Mouse (Mus musculus) intestine, postnatal 0 days (tissue): ENCODE data around the gene Nek1. TPM values are rescaled to one million over a fixed set of nuclear protein-coding genes. Genes with fewer than 3 reads are reported as not detected.

Experiments
- ATAC-seq: fragments of 200-750 bp; cut with Nextera tagmentation; 2 replicates; pipeline ENCODE4 v1.8.0; 2017; ENCODE audit warnings: mild to moderate bottlenecking, moderate TSS enrichment, moderate library complexity
- H3K27ac ChIP-seq: fragments of 300-500 bp; sonication (generic); 2 replicates; pipeline ENCODE4 v1.5.1; 2014; ENCODE audit warnings: mild to moderate bottlenecking, low read depth, low read length, moderate library complexity
- H3K27me3 ChIP-seq: fragments of 300-500 bp; sonication (generic); replicated peaks from 2 replicates; pipeline ENCODE4 v1.6.1; 2014; ENCODE audit warnings: low read length, mixed read lengths; ENCODE audit not compliant: control insufficient read depth, insufficient read depth
- H3K36me3 ChIP-seq: fragments of 300-500 bp; sonication (generic); 2 replicates; pipeline ENCODE4 v1.6.1; 2014; ENCODE audit warnings: mild to moderate bottlenecking, moderate library complexity; ENCODE audit not compliant: control insufficient read depth, insufficient read depth
- H3K4me1 ChIP-seq: fragments of 300-500 bp; sonication (generic); replicated peaks from 2 replicates; pipeline ENCODE4 v1.6.1; 2014; ENCODE audit warnings: antibody characterized with exemption, low read length, mixed read lengths; ENCODE audit not compliant: control insufficient read depth, insufficient read depth
- H3K4me2 ChIP-seq: fragments of 300-500 bp; sonication (generic); replicated peaks from 2 replicates; pipeline ENCODE4 v1.6.1; 2014; ENCODE audit warnings: low read depth, mild to moderate bottlenecking, moderate library complexity
- H3K4me3 ChIP-seq: fragments of 300-500 bp; sonication (generic); 2 replicates; pipeline ENCODE4 v1.5.1; 2014; ENCODE audit warnings: low read depth, low read length
- H3K9ac ChIP-seq: fragments of 300-500 bp; sonication (generic); 2 replicates; pipeline ENCODE4 v1.6.1; 2014; ENCODE audit warnings: mild to moderate bottlenecking, low read depth, low read length
- H3K9me3 ChIP-seq: fragments of 300-500 bp; sonication (generic); 2 replicates; pipeline ENCODE4 v1.6.1; 2016; ENCODE audit warnings: mixed run types; ENCODE audit not compliant: control insufficient read depth
- CTCF ChIP-seq: sonication (generic); IDR thresholded peaks from 2 replicates; pipeline ENCODE4 v1.5.1; 2016; ENCODE audit warnings: low read depth, mild to moderate bottlenecking, control low read depth, antibody characterized with exemption, moderate library complexity
- WGBS: fragments of 180-500 bp; shearing (Covaris S2); extraction: QIAGEN DNeasy Blood & Tissue Kit; methylation state at CpG from one replicate; pipeline ENCODE4 v1.1.7; 2014; 5-methylcytosine and 5-hydroxymethylcytosine counted together
- polyA plus RNA-seq: library from polyadenylated mRNA; unstranded; fragments of >200 nt; fragmentation: Nextera tagmentation; extraction: Ambion mirVana; gene quantifications from 2 replicates; pipeline ENCODE4 v1.2.1, GENCODE M21; 2015

Gene Nek1
- polyA plus RNA-seq, 1 experiment from 2014 or later: 5.5 TPM

- no peaks in the 10 kb centered on the region for H3K36me3 ChIP-seq
- peak overlapping the region; percentile 15 for H3K27ac ChIP-seq
- H3K4me1 ChIP-seq: 0 out of 2 replicates have a peak, but pooled peaks cover 4% of the 10 kb centered on the region
- TF ChIP-seq CTCF: no peak
- ATAC-seq: peak; percentile 87
- H3K9ac ChIP-seq: no peak overlapping the region
- no peaks in the 10 kb centered on the region for H3K9me3 ChIP-seq
- H3K4me2 ChIP-seq: peak overlapping the region; percentile 57
- H3K4me3 ChIP-seq: peak overlapping the region; percentile 27; the same call in 1 of the 2 replicates
- WGBS: 4% methylated on average over 15 of the region's 15 CpGs
- no peaks in the 10 kb centered on the region for H3K27me3 ChIP-seq
Measured at GRCm38 (mm10) chr8:60954281-60955014, 38.5 kb upstream of the Nek1 start.

DNA sequence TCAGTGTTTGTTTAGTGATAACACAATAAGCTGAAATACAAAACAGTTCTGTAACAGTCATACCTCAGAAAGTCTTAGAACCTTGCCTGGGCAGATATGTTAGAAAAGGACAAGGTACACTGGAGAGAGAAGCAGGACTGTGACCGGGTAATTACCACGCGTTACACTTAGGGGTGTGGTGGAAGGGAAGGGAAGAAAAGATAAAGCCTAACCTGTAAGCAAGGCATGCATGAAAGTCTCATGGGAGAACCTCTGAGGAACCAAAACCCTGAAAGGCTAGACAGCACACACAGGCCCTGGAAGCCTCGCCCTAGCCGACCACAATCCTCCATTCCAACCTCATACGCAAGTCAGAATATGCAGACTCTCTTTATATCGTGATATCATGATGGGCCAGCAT is 36.1 kb upstream of the Nek1 start:
- Histone ChIP-seq H3K9me3 (no peaks in the 10 kb centered on the region), H3K4me1 (no peaks in the 10 kb centered on the region), H3K36me3 (no peaks in the 10 kb centered on the region), H3K9ac (no peak overlapping the region), H3K4me2 (peak overlapping the region; percentile 25; the same call in 1 of the 2 replicates), H3K4me3 (no peak overlapping the region), H3K27me3 (no peaks in the 10 kb centered on the region), H3K27ac (peak overlapping the region; percentile 23)
- no peak for TF ChIP-seq CTCF
- peak; percentile 78 for ATAC-seq
- WGBS: 58% methylated on average over 7 of the region's 7 CpGs

DNA sequence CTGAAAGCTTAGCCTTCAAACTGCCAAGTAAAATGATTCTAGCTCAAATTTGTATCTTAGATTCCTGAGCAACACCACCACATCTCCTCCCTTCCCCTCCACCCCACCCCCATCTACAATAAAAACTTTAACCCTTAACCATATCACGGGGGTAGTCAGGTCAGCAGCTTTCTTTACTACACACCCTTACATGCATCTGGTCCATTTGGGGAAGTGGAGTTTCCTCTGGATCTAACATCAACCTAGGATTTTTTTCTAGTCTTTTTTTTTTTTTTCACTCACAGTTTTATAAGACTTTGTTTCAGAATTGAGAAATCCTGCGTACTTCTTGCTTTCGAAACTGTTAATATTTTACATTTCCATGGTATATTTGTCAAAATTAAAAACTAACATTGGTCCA is 30.2 kb upstream of the Nek1 start:
- H3K27ac ChIP-seq: no peak overlapping the region
- H3K9me3 ChIP-seq: no peaks in the 10 kb centered on the region
- ATAC-seq: no peak
- H3K4me2 ChIP-seq: no peak overlapping the region
- H3K4me3 ChIP-seq: no peak overlapping the region
- no peaks in the 10 kb centered on the region for H3K4me1 ChIP-seq
- no peak for TF ChIP-seq CTCF
- H3K9ac ChIP-seq: no peak overlapping the region
- WGBS: 60% methylated on average over 3 of the region's 3 CpGs
- no peaks in the 10 kb centered on the region for H3K27me3 ChIP-seq
- no peaks in the 10 kb centered on the region for H3K36me3 ChIP-seq

- Histone ChIP-seq H3K27ac (no peak overlapping the region), H3K4me2 (peak overlapping the region; percentile 43; the same call in 1 of the 2 replicates), H3K27me3 (no peaks in the 10 kb centered on the region), H3K9ac (no peak overlapping the region), H3K9me3 (no peaks in the 10 kb centered on the region), H3K4me3 (no peak overlapping the region), H3K36me3 (no peaks in the 10 kb centered on the region), H3K4me1 (no peaks in the 10 kb centered on the region)
- no peak for ATAC-seq
- no peak for TF ChIP-seq CTCF
- 52% methylated on average over 2 of the region's 2 CpGs for WGBS
Measured at GRCm38 (mm10) chr8:60963931-60964330, 29.1 kb upstream of the Nek1 start.

GRCm38 (mm10) chr8:60964518-60964917 is 28.5 kb upstream of the Nek1 start:
- no peak overlapping the region for H3K27ac ChIP-seq
- no peak for TF ChIP-seq CTCF
- no peak for ATAC-seq
- H3K9ac ChIP-seq: no peak overlapping the region
- H3K36me3 ChIP-seq: no peaks in the 10 kb centered on the region
- H3K4me2 ChIP-seq: peak overlapping the region; percentile 43; the same call in 1 of the 2 replicates
- H3K9me3 ChIP-seq: no peaks in the 10 kb centered on the region
- H3K4me1 ChIP-seq: no peaks in the 10 kb centered on the region
- WGBS: 77% methylated on average over 4 of the region's 4 CpGs
- H3K4me3 ChIP-seq: no peak overlapping the region
- no peaks in the 10 kb centered on the region for H3K27me3 ChIP-seq

DNA sequence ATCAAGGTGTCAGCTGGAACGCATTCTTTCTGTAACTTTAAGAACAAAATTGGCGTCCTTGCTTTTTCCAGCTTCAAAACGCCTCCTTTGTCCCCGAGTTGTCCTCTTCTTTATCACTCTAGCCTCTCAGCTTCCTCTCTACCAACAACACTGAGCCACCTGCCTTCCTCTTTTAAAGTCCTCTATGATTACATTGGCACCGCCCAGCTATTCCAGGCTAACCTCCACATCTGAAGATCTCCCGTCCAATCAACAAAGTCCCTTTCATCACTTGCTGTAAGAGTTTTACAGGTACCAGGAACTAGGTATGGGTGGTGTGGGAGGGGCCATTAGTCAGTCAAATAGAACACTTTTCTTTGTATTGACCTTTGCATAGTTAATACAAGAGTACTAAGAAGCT is 27.7 kb upstream of the Nek1 start:
- H3K9ac ChIP-seq: no peak overlapping the region
- 0 out of 2 replicates have a peak, but pooled peaks cover 2% of the 10 kb centered on the region for H3K4me1 ChIP-seq
- no peaks in the 10 kb centered on the region for H3K36me3 ChIP-seq
- no peaks in the 10 kb centered on the region for H3K27me3 ChIP-seq
- no peak for TF ChIP-seq CTCF
- H3K9me3 ChIP-seq: no peaks in the 10 kb centered on the region
- peak overlapping the region; percentile 43; the same call in 1 of the 2 replicates for H3K4me2 ChIP-seq
- H3K4me3 ChIP-seq: no peak overlapping the region
- peak; percentile 96 for ATAC-seq
- WGBS: 31% methylated on average over 6 of the region's 6 CpGs
- peak overlapping the region; percentile 28; the same call in 1 of the 2 replicates for H3K27ac ChIP-seq
